Mouse (Mus musculus): ENCODE measurements around the gene Acta1.

Acta1 gene

GRCm38 (mm10) chr8:123845114-123845513 lies 49.4 kb downstream of the Acta1 start:
- no peak for DNase-seq (ENCODE audit: low read depth, low spot score)

- DNase-seq (ENCODE audit: low read depth, low spot score): no peak
Observed at GRCm38 (mm10) chr8:123844341-123844740, 50.2 kb downstream of the Acta1 start.

- no peak for DNase-seq (ENCODE audit: low read depth, low spot score)
Observed at GRCm38 (mm10) chr8:123842086-123842485, 52.5 kb downstream of the Acta1 start.
